Mouse (Mus musculus) embryonic stem cell, embryonic (primary cell): ENCODE measurements at regions not wholly inside any gene's neighbourhood (a gene's known extent, or its start where the extent isn't known, plus 50 kb on each side); places are given as distances from the start of the nearest gene placed in this dataset.

Source experiments
- CTCF ChIA-PET, 4 experiments: fragments of 300-600 bp in 2 of 4; fragments of 350-600 bp in 2 of 4; sonication (Branson Sonifier 250); formaldehyde crosslinking; loops; one replicate each; lab custom pipeline; 2022; ENCODE audit warnings: inconsistent platforms in 2 of 4; lab: Charles Lee
- POLR2A ChIA-PET, 4 experiments: fragments of 300-600 bp in 2 of 4; fragments of 350-600 bp in 2 of 4; sonication (Branson Sonifier 250); formaldehyde crosslinking; loops; one replicate each; lab custom pipeline; 2022; ENCODE audit warnings: antibody characterized with exemption in 4 of 4, inconsistent platforms in 1 of 4; lab: Charles Lee

- CTCF ChIA-PET: interaction anchor here in 1 of 4 experiments (1.1 kb wide), 1 partner anchor 10 kb away, joined by 3 read pairs; no protein-coding TSS in a partner anchor
These were observed 228.2 kb downstream of the Uaca start for GRCm38 (mm10) chr9:61022371-61023026.

GRCm38 (mm10) chr9:61025341-61025740 lies 231.0 kb downstream of the Uaca start:
- ChIA-PET POLR2A (interaction anchor here in 1 of 4 experiments (0.6 kb wide), 1 partner anchor 28 kb away, joined by 3 read pairs; no protein-coding TSS in a partner anchor), CTCF (interaction anchor here in 2 of 4 experiments (1.2 to 1.6 kb wide), 2 partner anchors 13 to 835 kb away, joined by 4 to 5 read pairs; no protein-coding TSS in a partner anchor)

More at GRCm38 (mm10) chr9:61022371-61023026, 228.2 kb downstream of the Uaca start:
- POLR2A ChIA-PET: interaction anchor here in 1 of 4 experiments (0.6 kb wide), 2 partner anchors 217 to 532 kb away, joined by 3 to 5 read pairs; no protein-coding TSS in a partner anchor

GRCm38 (mm10) chr9:61028775-61029401 lies 234.5 kb downstream of the Uaca start:
- ChIA-PET POLR2A (no interaction called here), CTCF (interaction anchor here in 1 of 4 experiments (0.9 to 1.3 kb wide), 2 partner anchors 9 to 16 kb away, joined by 3 to 4 read pairs; no protein-coding TSS in a partner anchor)

- ChIA-PET POLR2A (interaction anchor here (0.6 to 1.3 kb wide), 10 partner anchors 10 to 880 kb away, joined by 3 to 7 read pairs (median 3); no protein-coding TSS in a partner anchor), CTCF (interaction anchor here in 3 of 4 experiments (0.6 to 1.3 kb wide), 7 partner anchors 11 to 937 kb away, joined by 3 to 7 read pairs (median 4); no protein-coding TSS in a partner anchor)
These were observed 237.5 kb downstream of the Uaca start for GRCm38 (mm10) chr9:61031699-61032447.

- ChIA-PET POLR2A (interaction anchor here in 3 of 4 experiments (0.6 to 1.3 kb wide), 7 partner anchors 9 to 403 kb away, joined by 3 to 7 read pairs (median 3); no protein-coding TSS in a partner anchor), CTCF (interaction anchor here in 3 of 4 experiments (0.6 to 1.3 kb wide), 6 partner anchors 12 to 937 kb away, joined by 3 to 7 read pairs (median 4); no protein-coding TSS in a partner anchor)
These were observed 238.4 kb downstream of the Uaca start for GRCm38 (mm10) chr9:61032448-61033433.

- POLR2A ChIA-PET: interaction anchor here in 1 of 4 experiments (0.7 kb wide), 2 partner anchors 159 to 1148 kb away, joined by 6 read pairs; no protein-coding TSS in a partner anchor
- CTCF ChIA-PET: interaction anchor here in 1 of 4 experiments (0.5 kb wide), 1 partner anchor 728 kb away, joined by 4 read pairs; no protein-coding TSS in a partner anchor
These were observed 239.3 kb downstream of the Uaca start for GRCm38 (mm10) chr9:61033593-61033992.

GRCm38 (mm10) chr9:61042063-61042462 lies 247.7 kb downstream of the Uaca start:
- ChIA-PET CTCF (interaction anchor here in 1 of 4 experiments (1.0 kb wide), 1 partner anchor 21 kb away, joined by 3 read pairs; no protein-coding TSS in a partner anchor), POLR2A (interaction anchor here in 1 of 4 experiments (0.9 kb wide), 1 partner anchor 10 kb away, joined by 7 read pairs; no protein-coding TSS in a partner anchor)

GRCm38 (mm10) chr9:61044983-61045382 lies 250.6 kb downstream of the Uaca start:
- ChIA-PET CTCF (interaction anchor here in 2 of 4 experiments (0.5 to 1.3 kb wide), 3 partner anchors 26 to 834 kb away, joined by 4 read pairs; no protein-coding TSS in a partner anchor), POLR2A (interaction anchor here in 3 of 4 experiments (0.5 to 1.1 kb wide), 4 partner anchors 163 to 636 kb away, joined by 3 to 4 read pairs (median 3); no protein-coding TSS in a partner anchor)

- ChIA-PET CTCF (interaction anchor here in 1 of 4 experiments (0.6 to 0.9 kb wide), 2 partner anchors 14 to 86 kb away, joined by 3 read pairs; no protein-coding TSS in a partner anchor), POLR2A (no interaction called here)
These were observed 252.2 kb downstream of the Uaca start for GRCm38 (mm10) chr9:61046517-61046916.

GRCm38 (mm10) chr9:61047289-61047688 lies 252.9 kb downstream of the Uaca start:
- CTCF ChIA-PET: interaction anchor here in 3 of 4 experiments (0.5 to 1.1 kb wide), 3 partner anchors 85 to 634 kb away, joined by 3 read pairs; no protein-coding TSS in a partner anchor
- POLR2A ChIA-PET: interaction anchor here in 3 of 4 experiments (0.5 to 1.4 kb wide), 3 partner anchors 308 to 528 kb away, joined by 3 to 11 read pairs (median 5); no protein-coding TSS in a partner anchor

- ChIA-PET POLR2A (no interaction called here), CTCF (interaction anchor here in 2 of 4 experiments (0.6 kb wide), 2 partner anchors 8 to 354 kb away, joined by 3 to 13 read pairs; no protein-coding TSS in a partner anchor)
These were observed 254.2 kb downstream of the Uaca start for GRCm38 (mm10) chr9:61048576-61048975.

GRCm38 (mm10) chr9:61052621-61053020 lies 258.3 kb downstream of the Uaca start:
- CTCF ChIA-PET: interaction anchor here in 2 of 4 experiments (0.6 kb wide), 2 partner anchors 39 to 579 kb away, joined by 3 to 5 read pairs; no protein-coding TSS in a partner anchor
- POLR2A ChIA-PET: interaction anchor here in 1 of 4 experiments (0.8 to 1.3 kb wide), 4 partner anchors 21 to 319 kb away, joined by 3 read pairs; no protein-coding TSS in a partner anchor

GRCm38 (mm10) chr9:61054427-61054826 lies 260.1 kb downstream of the Uaca start:
- POLR2A ChIA-PET: interaction anchor here in 1 of 4 experiments (0.6 kb wide), 2 partner anchors 260 to 375 kb away, joined by 3 to 4 read pairs; no protein-coding TSS in a partner anchor
- CTCF ChIA-PET: interaction anchor here in 1 of 4 experiments (0.6 kb wide), 1 partner anchor 117 kb away, joined by 4 read pairs; no protein-coding TSS in a partner anchor

- ChIA-PET CTCF (interaction anchor here in 1 of 4 experiments (0.5 kb wide), 1 partner anchor 55 kb away, joined by 3 read pairs; no protein-coding TSS in a partner anchor), POLR2A (no interaction called here)
These were observed 261.1 kb downstream of the Uaca start for GRCm38 (mm10) chr9:61055392-61055791.

- POLR2A ChIA-PET: interaction anchor here in 1 of 4 experiments (1.2 kb wide), 1 partner anchor 332 kb away, joined by 3 read pairs; no protein-coding TSS in a partner anchor
- CTCF ChIA-PET: interaction anchor here in 2 of 4 experiments (0.5 to 0.6 kb wide), 2 partner anchors 8 to 54 kb away, joined by 3 read pairs; no protein-coding TSS in a partner anchor
These were observed 261.8 kb downstream of the Uaca start for GRCm38 (mm10) chr9:61055928-61056730.
